Mouse (Mus musculus): Measurements from ENCODE around the gene Ikzf3.

DNA sequence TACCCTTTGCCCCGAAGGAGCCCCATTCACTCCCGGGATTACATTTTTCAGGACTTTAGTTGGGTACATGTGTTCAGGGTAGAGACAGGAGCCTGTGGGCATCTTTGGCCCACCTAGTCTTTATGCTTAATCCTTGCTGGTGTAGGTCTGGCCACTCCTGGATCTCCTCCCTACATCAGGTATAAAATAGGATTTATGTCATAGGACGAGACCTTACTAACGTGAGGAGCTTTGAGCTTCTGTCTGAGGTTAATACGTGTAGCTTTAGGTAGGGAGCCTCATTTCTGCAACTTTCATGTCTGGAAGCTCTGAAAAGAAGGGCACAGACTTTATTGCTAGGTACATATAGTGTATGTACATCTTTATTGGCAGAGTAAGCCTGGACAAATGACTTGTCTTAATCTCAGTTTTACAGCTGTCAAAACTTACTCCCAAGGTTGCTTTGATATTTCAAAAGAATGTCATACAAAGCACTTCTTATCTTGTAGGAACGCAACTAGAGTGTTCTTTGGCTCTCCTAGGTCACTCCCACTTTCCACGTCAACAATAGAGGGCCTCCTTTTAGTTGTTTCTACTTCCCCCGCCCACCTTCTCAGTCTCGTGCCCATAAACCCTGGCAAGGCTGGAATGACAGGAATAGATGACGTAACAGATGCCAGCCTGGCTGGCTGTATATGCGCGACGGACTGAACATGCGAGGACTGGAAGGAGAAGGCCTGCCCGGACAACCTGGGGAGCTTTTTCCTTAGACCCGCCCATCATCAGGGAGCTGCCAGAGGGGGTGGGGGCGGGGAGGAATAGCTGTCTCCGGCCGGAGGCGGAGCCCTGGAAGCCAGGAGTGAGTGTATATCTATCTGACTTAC is 42.1 kb upstream of the Ikzf3 start:
- TF ChIP-seq CTCF (IDR thresholded peaks at IDR 0.05; ENCODE audit: control insufficient read depth, insufficient read depth, low read length) (no peak), POLR2A (IDR thresholded peaks at IDR 0.05; ENCODE audit: borderline replicate concordance, control insufficient read depth, low read depth, low read length) (no peak)

All from bone marrow, adult 2 months (tissue).